Mouse (Mus musculus) splenic B cell, adult 2 months (primary cell): ENCODE results near the gene BC029722.
A peak's percentile ranks its signal among the peaks of the same experiment; 100 is the strongest.

ENCODE experiments used
- DNase-seq: peaks from one replicate; pipeline ENCODE4 v3.0.0-alpha.2; 2011; ENCODE audit warnings: low read depth, low spot score
- H3K27me3 ChIP-seq: 2 replicates; pipeline ENCODE4 v1.6.1; 2012; ENCODE audit warnings: mild to moderate bottlenecking, low read length, moderate library complexity, mixed read lengths; ENCODE audit not compliant: control insufficient read depth, poor library complexity, insufficient read depth, severe bottlenecking
- H3K36me3 ChIP-seq: 2 replicates; pipeline ENCODE4 v1.6.1; 2012; ENCODE audit warnings: mild to moderate bottlenecking, low read length, moderate library complexity, mixed read lengths; ENCODE audit not compliant: control insufficient read depth, poor library complexity, insufficient read depth, severe bottlenecking

The BC029722 gene

GRCm38 (mm10) chr2:155807408-155807807 lies 11.8 kb downstream of the BC029722 start:
- Histone ChIP-seq H3K27me3 (peaks cover 1% of the 10 kb centered on the region; the same call in 1 of the 2 replicates), H3K36me3 (no peaks in the 10 kb centered on the region)
- DNase-seq, result no peak

GRCm38 (mm10) chr2:155806548-155806947 lies 12.7 kb downstream of the BC029722 start:
- Histone ChIP-seq H3K36me3 (no peaks in the 10 kb centered on the region), H3K27me3 (peaks cover 1% of the 10 kb centered on the region; the same call in 1 of the 2 replicates)
- DNase-seq, result no peak

GRCm38 (mm10) chr2:155805925-155806255 lies 13.3 kb downstream of the BC029722 start:
- H3K27me3 ChIP-seq, result peaks cover 1% of the 10 kb centered on the region; the same call in 1 of the 2 replicates
- DNase-seq, result no peak
- H3K36me3 ChIP-seq, result no peaks in the 10 kb centered on the region

- DNase-seq, result no peak
Measured at GRCm38 (mm10) chr2:155805231-155805924, 13.8 kb downstream of the BC029722 start.

GRCm38 (mm10) chr2:155804053-155804452 lies 15.2 kb downstream of the BC029722 start:
- Histone ChIP-seq H3K27me3 (peaks cover 1% of the 10 kb centered on the region; the same call in 1 of the 2 replicates), H3K36me3 (no peaks in the 10 kb centered on the region)
- DNase-seq, result no peak

More at GRCm38 (mm10) chr2:155805231-155805924, 13.8 kb downstream of the BC029722 start:
- H3K36me3 ChIP-seq, result no peaks in the 10 kb centered on the region
- H3K27me3 ChIP-seq, result peaks cover 1% of the 10 kb centered on the region; the same call in 1 of the 2 replicates

GRCm38 (mm10) chr2:155802761-155803160 lies 16.5 kb downstream of the BC029722 start:
- peaks cover 1% of the 10 kb centered on the region; the same call in 1 of the 2 replicates for H3K27me3 ChIP-seq

GRCm38 (mm10) chr2:155798613-155799012 lies 20.6 kb downstream of the BC029722 start:
- Histone ChIP-seq H3K27me3 (no peaks in the 10 kb centered on the region), H3K36me3 (no peaks in the 10 kb centered on the region)
- DNase-seq, result no peak

More at GRCm38 (mm10) chr2:155802761-155803160, 16.5 kb downstream of the BC029722 start:
- peak; percentile 49 for DNase-seq
- H3K36me3 ChIP-seq, result no peaks in the 10 kb centered on the region

GRCm38 (mm10) chr2:155794674-155795445 lies 24.4 kb downstream of the BC029722 start:
- no peak for DNase-seq
- Histone ChIP-seq H3K36me3 (no peaks in the 10 kb centered on the region), H3K27me3 (no peaks in the 10 kb centered on the region)

- Histone ChIP-seq H3K36me3 (no peaks in the 10 kb centered on the region), H3K27me3 (no peaks in the 10 kb centered on the region)
- peak; percentile 11 for DNase-seq
Measured at GRCm38 (mm10) chr2:155792899-155793298, 26.3 kb downstream of the BC029722 start.

GRCm38 (mm10) chr2:155787949-155788931 lies 31.0 kb downstream of the BC029722 start:
- H3K27me3 ChIP-seq, result no peaks in the 10 kb centered on the region
- DNase-seq, result no peak
- no peaks in the 10 kb centered on the region for H3K36me3 ChIP-seq

GRCm38 (mm10) chr2:155786905-155787304 lies 32.3 kb downstream of the BC029722 start:
- DNase-seq, result no peak
- H3K27me3 ChIP-seq, result no peaks in the 10 kb centered on the region
- no peaks in the 10 kb centered on the region for H3K36me3 ChIP-seq

GRCm38 (mm10) chr2:155784534-155784933 lies 34.7 kb downstream of the BC029722 start:
- no peaks in the 10 kb centered on the region for H3K27me3 ChIP-seq
- H3K36me3 ChIP-seq, result no peaks in the 10 kb centered on the region
- no peak for DNase-seq

GRCm38 (mm10) chr2:155779506-155779905 lies 39.7 kb downstream of the BC029722 start:
- Histone ChIP-seq H3K36me3 (no peaks in the 10 kb centered on the region), H3K27me3 (no peaks in the 10 kb centered on the region)
- DNase-seq, result no peak

GRCm38 (mm10) chr2:155779066-155779465 lies 40.2 kb downstream of the BC029722 start:
- no peaks in the 10 kb centered on the region for H3K27me3 ChIP-seq
- no peaks in the 10 kb centered on the region for H3K36me3 ChIP-seq
- no peak for DNase-seq
